Mouse (Mus musculus) intestine, embryonic 15.5 days (tissue): ENCODE data around the gene Pip4k2a. TPM values are rescaled to one million over a fixed set of nuclear protein-coding genes. Genes with fewer than 3 reads are reported as not detected.

Experiments used
- ATAC-seq: fragments of 200-750 bp; cut with Nextera tagmentation; 2 replicates; pipeline ENCODE4 v1.8.0; 2017; ENCODE audit warnings: moderate TSS enrichment, moderate library complexity
- H3K27ac ChIP-seq: fragments of 300-500 bp; sonication (generic); 2 replicates; pipeline ENCODE4 v1.5.1; 2015; ENCODE audit warnings: mild to moderate bottlenecking, inconsistent platforms
- H3K27me3 ChIP-seq: fragments of 300-500 bp; sonication (generic); replicated peaks from 2 replicates; pipeline ENCODE4 v1.6.1; 2015; ENCODE audit warnings: inconsistent platforms
- H3K36me3 ChIP-seq: fragments of 300-500 bp; sonication (generic); 2 replicates; pipeline ENCODE4 v1.6.1; 2015; ENCODE audit warnings: inconsistent platforms
- H3K4me1 ChIP-seq: fragments of 300-500 bp; sonication (generic); replicated peaks from 2 replicates; pipeline ENCODE4 v1.6.1; 2015; ENCODE audit warnings: inconsistent platforms
- H3K4me2 ChIP-seq: fragments of 300-500 bp; sonication (generic); replicated peaks from 2 replicates; pipeline ENCODE4 v1.6.1; 2015; ENCODE audit warnings: mild to moderate bottlenecking, inconsistent platforms
- H3K4me3 ChIP-seq: fragments of 300-500 bp; sonication (generic); replicated peaks from 2 replicates; pipeline ENCODE4 v1.5.1; 2015; ENCODE audit warnings: inconsistent platforms
- H3K9ac ChIP-seq: fragments of 300-500 bp; sonication (generic); 2 replicates; pipeline ENCODE4 v1.6.1; 2015; ENCODE audit warnings: inconsistent platforms
- H3K9me3 ChIP-seq: fragments of 300-500 bp; sonication (generic); 2 replicates; pipeline ENCODE4 v1.6.1; 2016; ENCODE audit warnings: inconsistent platforms
- WGBS: fragments of 180-500 bp; shearing (Covaris S2); methylation state at CpG from one replicate; pipeline ENCODE4 v1.1.7; 2015; 5-methylcytosine and 5-hydroxymethylcytosine counted together
- polyA plus RNA-seq: library from polyadenylated mRNA; unstranded; fragments of >200 nt; fragmentation: Nextera tagmentation; extraction: Ambion mirVana; gene quantifications from 2 replicates; pipeline ENCODE4 v1.2.1, GENCODE M21; 2015

Gene Pip4k2a
- polyA plus RNA-seq, 1 experiment from 2014 or later = 8.9 TPM

DNA sequence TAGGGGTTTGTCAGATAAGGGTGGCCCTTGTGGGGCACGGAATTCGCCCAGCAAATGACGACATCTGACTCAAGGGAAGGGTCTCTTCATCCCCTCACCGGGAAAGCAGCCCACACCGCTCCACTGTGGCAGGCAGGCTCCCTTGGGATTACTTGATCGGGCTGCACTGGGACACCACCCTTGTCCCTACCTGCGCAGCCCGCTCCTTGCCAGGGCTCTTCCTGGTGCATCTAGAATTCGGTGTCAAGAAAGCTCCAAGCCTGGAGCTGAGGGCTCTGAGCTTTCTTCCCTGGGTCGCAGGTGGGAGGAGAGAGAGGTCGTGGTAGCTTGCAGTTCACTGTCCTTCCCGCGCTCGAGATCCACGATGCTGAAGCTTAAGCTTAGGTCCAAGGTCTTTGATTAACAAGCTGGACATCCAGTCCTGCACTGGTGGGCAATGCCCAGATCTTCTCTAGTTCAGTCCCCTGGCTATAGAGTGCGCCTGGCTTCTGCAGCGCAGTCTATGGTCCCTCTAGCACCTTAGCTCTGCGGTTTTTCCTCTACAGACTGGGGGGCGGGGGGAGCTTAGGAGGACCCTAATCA, 196.6 kb downstream of the Pip4k2a start:
- no peak overlapping the region for H3K4me3 ChIP-seq
- H3K4me2 ChIP-seq = peak overlapping the region; percentile 93; the same call in 1 of the 2 replicates
- H3K4me1 ChIP-seq = peaks cover 19% of the 10 kb centered on the region
- H3K27ac ChIP-seq = no peak overlapping the region
- no peaks in the 10 kb centered on the region for H3K9me3 ChIP-seq
- peaks cover 42% of the 10 kb centered on the region for H3K27me3 ChIP-seq
- peak; percentile 31; the same call in 1 of the 2 replicates for ATAC-seq
- H3K36me3 ChIP-seq = no peaks in the 10 kb centered on the region
- WGBS = 11% methylated on average over 19 of the region's 19 CpGs
- no peak overlapping the region for H3K9ac ChIP-seq

DNA sequence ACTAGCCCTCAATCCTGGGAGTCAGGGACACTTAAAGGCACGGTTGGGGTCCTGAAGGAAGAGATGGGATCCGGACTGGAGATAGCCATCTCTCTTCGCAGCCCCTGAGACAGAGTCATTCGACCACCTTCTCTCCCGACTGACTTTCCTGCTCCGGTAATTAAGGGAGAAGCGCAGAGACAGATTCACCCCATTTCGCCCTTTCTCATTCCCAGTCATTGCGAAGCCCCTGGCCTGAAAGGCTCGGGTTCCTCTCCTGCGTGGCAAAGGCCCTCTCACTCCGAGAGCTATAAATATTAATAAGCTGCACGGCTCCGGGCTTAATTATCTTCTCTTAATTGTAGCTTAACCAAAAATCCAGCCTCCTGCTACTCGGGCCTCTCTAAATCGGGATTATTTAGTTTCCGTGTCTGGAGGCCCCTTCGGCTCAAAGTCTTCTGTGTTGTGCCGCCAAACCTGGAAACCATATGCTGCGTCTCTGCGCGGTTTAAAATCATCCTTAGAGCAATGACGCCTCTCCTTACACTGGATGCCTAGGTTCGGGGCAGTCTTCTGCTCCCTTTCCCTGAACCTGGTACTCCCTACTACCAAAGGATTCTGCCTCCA, 197.2 kb downstream of the Pip4k2a start:
- peaks cover 42% of the 10 kb centered on the region for H3K27me3 ChIP-seq

DNA sequence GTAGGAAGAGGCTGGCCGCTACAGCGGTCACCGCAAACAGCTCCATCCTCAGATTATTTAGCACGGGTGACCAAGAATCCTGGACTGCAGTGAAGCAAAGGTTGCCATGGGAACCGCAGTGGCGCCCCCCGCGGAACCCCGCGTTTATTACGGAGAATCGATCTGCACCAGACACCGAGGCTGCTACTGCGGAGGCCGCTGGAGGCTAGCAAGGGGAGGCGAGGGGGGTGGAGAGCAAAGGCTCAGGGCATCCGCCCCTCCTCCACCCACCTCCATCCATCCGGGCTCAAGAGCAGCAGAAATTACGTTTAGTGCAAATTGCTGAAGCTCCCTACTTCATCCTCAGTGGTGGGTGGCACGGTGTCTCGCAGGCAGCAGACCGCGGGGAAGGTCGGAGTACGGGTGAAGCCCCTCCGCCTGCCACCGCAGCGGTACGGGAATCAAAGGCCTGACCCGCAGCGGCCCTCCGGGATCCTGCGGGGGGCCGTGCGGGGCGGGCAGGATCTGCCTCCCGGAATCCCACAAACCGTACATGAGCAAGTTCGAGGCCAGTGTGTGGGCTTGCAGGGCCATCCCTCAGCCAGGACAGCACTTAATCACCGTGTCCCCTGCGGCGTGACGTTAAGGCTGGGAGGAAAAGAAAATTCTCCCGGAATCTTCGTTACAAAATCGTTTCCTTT, 197.8 kb downstream of the Pip4k2a start:
- ATAC-seq = peak; percentile 68
- Histone ChIP-seq H3K27me3 (peaks cover 42% of the 10 kb centered on the region), H3K9me3 (no peaks in the 10 kb centered on the region), H3K9ac (peak overlapping the region; percentile 38), H3K4me1 (peaks cover 19% of the 10 kb centered on the region), H3K36me3 (no peaks in the 10 kb centered on the region), H3K4me2 (peak overlapping the region; percentile 93), H3K27ac (no peak overlapping the region), H3K4me3 (peak overlapping the region; percentile 43)
- under 1% methylated on average over 46 of the region's 46 CpGs for WGBS

More for the DNA sequence above, 197.2 kb downstream of the Pip4k2a start:
- 7% methylated on average over 24 of the region's 24 CpGs for WGBS
- no peak overlapping the region for H3K27ac ChIP-seq
- no peaks in the 10 kb centered on the region for H3K36me3 ChIP-seq
- no peaks in the 10 kb centered on the region for H3K9me3 ChIP-seq
- peak; percentile 34; the same call in 1 of the 2 replicates for ATAC-seq
- peak overlapping the region; percentile 38; the same call in 1 of the 2 replicates for H3K9ac ChIP-seq
- peak overlapping the region; percentile 93 for H3K4me2 ChIP-seq
- peaks cover 19% of the 10 kb centered on the region for H3K4me1 ChIP-seq
- H3K4me3 ChIP-seq = peak overlapping the region; percentile 43

DNA sequence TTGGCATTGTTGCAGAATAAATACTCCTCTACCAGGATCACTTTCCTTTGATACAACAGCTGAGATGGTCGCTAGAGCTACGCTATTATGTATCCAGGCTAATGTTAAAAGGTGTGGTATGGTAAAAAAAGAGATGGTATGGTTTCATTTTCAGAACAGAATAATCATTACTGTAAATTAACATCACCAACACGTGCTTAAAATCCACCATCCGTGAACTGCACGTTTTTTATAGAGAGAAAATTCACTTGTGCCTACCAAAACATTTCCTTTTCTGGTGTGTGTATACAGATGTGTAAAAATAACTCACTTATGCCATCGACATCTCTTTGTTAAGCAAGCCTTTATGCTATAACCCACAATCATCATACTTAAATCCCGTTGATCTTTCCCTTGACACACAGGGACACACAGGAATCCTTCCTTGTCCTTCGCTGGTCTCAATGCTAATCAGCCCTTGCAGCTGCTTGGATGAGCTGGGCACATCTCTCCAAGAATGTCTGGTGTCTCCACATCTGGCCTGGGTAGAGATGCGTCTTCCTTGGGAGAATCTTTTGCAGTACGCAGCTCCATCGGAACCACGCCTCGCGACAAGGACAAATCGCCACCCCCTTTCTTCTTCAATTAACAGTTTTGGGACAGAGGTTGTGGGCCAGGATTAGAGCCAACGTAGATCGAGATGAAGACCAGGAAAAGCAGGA, 198.5 kb downstream of the Pip4k2a start:
- H3K9me3 ChIP-seq = no peaks in the 10 kb centered on the region
- no peaks in the 10 kb centered on the region for H3K36me3 ChIP-seq
- H3K27me3 ChIP-seq = peaks cover 42% of the 10 kb centered on the region
- peak overlapping the region; percentile 43 for H3K4me3 ChIP-seq
- peak overlapping the region; percentile 38; the same call in 1 of the 2 replicates for H3K9ac ChIP-seq
- H3K4me1 ChIP-seq = peaks cover 19% of the 10 kb centered on the region
- no peak overlapping the region for H3K27ac ChIP-seq
- peak overlapping the region; percentile 93 for H3K4me2 ChIP-seq
- WGBS = 16% methylated on average over 17 of the region's 17 CpGs
- ATAC-seq = 0 out of 2 replicates have a peak, but pooled peaks have one; percentile 18

DNA sequence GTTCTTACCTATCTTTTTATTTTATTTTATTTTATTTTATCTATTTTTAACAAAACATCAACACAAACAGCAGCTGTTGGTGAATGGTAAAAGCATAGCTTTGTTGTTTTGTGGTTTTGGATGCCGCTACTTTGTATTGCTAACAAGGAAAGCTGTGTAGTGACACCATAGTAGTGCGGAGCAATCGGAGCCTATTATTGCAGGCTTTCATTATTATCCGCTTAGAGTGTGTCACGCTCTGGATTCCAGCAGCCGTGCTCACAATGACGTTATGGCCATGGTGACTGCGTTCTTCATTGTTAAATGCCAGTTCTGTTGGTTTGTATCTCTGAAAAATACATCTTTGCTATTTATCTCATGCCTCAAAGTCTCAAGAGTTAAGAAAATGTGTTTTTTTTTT, 200.2 kb downstream of the Pip4k2a start:
- Histone ChIP-seq H3K36me3 (no peaks in the 10 kb centered on the region), H3K9ac (no peak overlapping the region), H3K4me1 (peaks cover 19% of the 10 kb centered on the region), H3K4me3 (no peak overlapping the region), H3K27ac (no peak overlapping the region), H3K4me2 (no peak overlapping the region), H3K9me3 (no peaks in the 10 kb centered on the region), H3K27me3 (peaks cover 38% of the 10 kb centered on the region)
- 82% methylated on average over 8 of the region's 8 CpGs for WGBS
- ATAC-seq = no peak

DNA sequence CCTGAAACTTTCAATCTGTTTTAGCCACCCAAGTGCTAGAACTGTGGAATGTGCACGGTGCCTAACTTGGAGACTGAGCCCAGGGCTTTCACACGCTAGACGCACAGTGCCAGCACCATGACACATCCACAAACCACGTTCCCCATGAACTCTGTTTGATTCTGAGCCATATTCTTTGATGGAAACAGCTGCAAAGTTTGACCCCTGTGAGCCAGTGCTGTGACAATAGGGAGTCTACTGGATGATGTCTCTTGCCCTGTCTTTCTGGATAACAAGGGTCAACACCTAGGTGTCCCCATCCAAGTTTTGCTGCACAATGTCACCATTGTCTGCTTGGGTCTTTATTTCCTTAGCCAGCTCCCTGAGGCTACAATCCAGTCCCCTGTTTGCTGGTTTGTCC, 203.7 kb downstream of the Pip4k2a start:
- Histone ChIP-seq H3K27ac (no peak overlapping the region), H3K4me3 (no peak overlapping the region), H3K4me2 (no peak overlapping the region), H3K9me3 (no peaks in the 10 kb centered on the region), H3K27me3 (peaks cover 9% of the 10 kb centered on the region; the same call in 1 of the 2 replicates), H3K4me1 (no peaks in the 10 kb centered on the region), H3K9ac (no peak overlapping the region), H3K36me3 (no peaks in the 10 kb centered on the region)
- WGBS = 78% methylated on average over 4 of the region's 4 CpGs
- ATAC-seq = no peak

Other genes with a start within 250 kb of the Pip4k2a start
- gene 4930426L09Rik, start 217 bp upstream of the Pip4k2a start, polyA plus RNA-seq = 0.31 and 0.63 TPM in 2 replicates
- 0.16 TPM in 1 of 2 replicates, not detected in the other for gene Armc3, start 201.2 kb upstream of the Pip4k2a start, polyA plus RNA-seq